Comparison of ENCODE assay signal across 12 mouse cellular contexts in the genomic region with DNA sequence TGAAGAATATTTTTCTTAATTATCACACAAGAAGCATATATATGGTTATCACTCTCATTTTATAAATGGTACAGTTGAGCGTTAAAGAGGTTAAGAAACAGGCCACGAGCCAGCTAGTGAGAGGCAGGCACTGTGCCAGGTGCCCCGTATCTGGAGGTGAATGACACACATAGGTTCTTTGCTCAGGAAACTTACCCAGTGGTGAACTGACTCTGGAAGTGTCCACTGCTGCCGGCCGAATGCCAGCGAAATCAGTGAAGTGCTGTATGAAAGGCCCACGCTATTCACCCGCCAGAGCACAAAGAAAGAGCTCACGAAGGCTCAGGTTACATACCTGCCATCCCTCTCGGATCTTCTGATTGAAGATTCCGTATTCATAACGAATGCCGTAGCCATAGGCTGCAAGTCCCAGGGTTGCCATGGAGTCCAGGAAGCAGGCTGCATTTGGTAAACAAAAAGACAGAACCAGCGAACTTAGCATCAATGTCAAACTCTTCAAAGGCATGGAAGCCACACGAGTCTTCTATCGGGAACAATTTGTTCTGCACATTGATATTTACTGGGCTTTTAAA. TPM values are rescaled to one million over a fixed set of nuclear protein-coding genes. Genes with fewer than 3 reads are reported as not detected.
DNase-seq lines count a peak whose midpoint lies in the region.
"Had no signal": no experiment of that assay in that cellular context is flagged by ENCODE, and none has a peak within 500 bp of the region (broad histone marks: within the 10 kb centered on the region; RNA-seq: fewer than 3 reads in every experiment).

No protein-coding gene starts in this region.

- DNase-seq in heart, adult 11 months: peak; percentile 84
- DNase-seq in heart, postnatal 14 days: no peak
- DNase-seq in left cerebral cortex, postnatal 4 days: peak; percentile 23
- no peak for DNase-seq in left cerebral cortex, adult 9 months (ENCODE audit: low spot score in 2 of 2)
- DNase-seq in retina, postnatal 1 day: peak; percentile 20
- DNase-seq in retina, embryonic 14.5 days (ENCODE audit: low spot score): no peak
- no peak for DNase-seq in adrenal gland, adult 2 months
- DNase-seq: B cell, adult 2 months; cerebellum, adult 9-11 months; layer of hippocampus, adult 9-11 months; spleen, adult 18-20 months; thymus, adult 18-20 months had no signal

- intact Hi-C loops in heart, postnatal 14 days (cut with DNase I): no loop called here
- intact Hi-C loops in left cerebral cortex, postnatal 4 days (cut with DNase I): no loop called here

RNA-seq across cellular contexts. Expression of a gene that starts 15.0 kb away (rescaled TPM):
- total RNA-seq in heart, postnatal 14 days (2021): 1 to 10 TPM; 5.9 to 8.3 TPM
- 1 to 10 TPM; 3.1 to 4.7 TPM for total RNA-seq in left cerebral cortex, postnatal 4 days (2021)
- total RNA-seq in adrenal gland, adult 2 months (2021): 100 to 1,000 TPM in 1 of 2 experiments, 10 to 100 TPM in 1; 94.6 to 157 TPM
- polyA plus RNA-seq in adrenal gland, adult 2 months (2012; rRNA removed): 58.7 and 87.6 TPM in 2 replicates

Comparison
In these comparisons a context has a peak if more than half of its experiments do, and no peak if none do; other contexts are left out.
1. DNase-seq: peak in heart, adult 11 months (single experiment), left cerebral cortex, postnatal 4 days (single experiment) and retina, postnatal 1 day (single experiment); none in heart, postnatal 14 days (0 of 2), left cerebral cortex, adult 9 months (0 of 2), retina, embryonic 14.5 days (single experiment) and adrenal gland, adult 2 months (single experiment).
2. RNA of a gene that starts 15.0 kb away (total RNA-seq): 94.6 to 157 TPM in adrenal gland, adult 2 months; 5.9 to 8.3 TPM in heart, postnatal 14 days and 3.1 to 4.7 TPM in left cerebral cortex, postnatal 4 days; every median in the first group is over 10 times any median in the second.